Mouse (Mus musculus) left cerebral cortex, postnatal 25 days (tissue): ENCODE measurements around the gene Rpa1. TPM values are rescaled to one million over a fixed set of nuclear protein-coding genes. Genes with fewer than 3 reads are reported as not detected.
"Not testable (repeated sequence)": the region's sequence is repeated elsewhere in the genome, so short reads cannot be mapped to it uniquely, and the experiment has no call there.

Experiments used
- DNase-seq, 2 experiments: peaks; one replicate each; pipeline ENCODE4 v3.0.0; 2022; ENCODE audit warnings: low spot score in 2 of 2, mixed read lengths in 1 of 2
- intact Hi-C: fragments of 180-260 bp; cut with DNase I; formaldehyde crosslinking; loops from one replicate; pipeline ENCODE4 v1.15.1; 2025
- total RNA-seq, 2 experiments: library from RNA; stranded (reverse); gene quantifications; 2 replicates each; pipeline ENCODE4 v1.2.3; 2021

Gene Rpa1
- total RNA-seq, 2 experiments from 2014 or later = 44.2 to 46.9 TPM

- DNase-seq = peak; percentile 69 to 89
- intact Hi-C loops = loop anchor here (1.0 to 10.0 kb wide), 3 partner anchors 98 to 347 kb away; partner anchors contain the start of gene Rtn4rl1
Observed at GRCm38 (mm10) chr11:75291389-75292215, 56.5 kb downstream of the Rpa1 start.

- intact Hi-C loops = loop anchor here (1.0 to 10.0 kb wide), 3 partner anchors 97 to 346 kb away; partner anchors contain the start of gene Rtn4rl1
- peak; percentile 95 to 98 for DNase-seq
Observed at GRCm38 (mm10) chr11:75290566-75291271, 57.4 kb downstream of the Rpa1 start.

GRCm38 (mm10) chr11:75289120-75289519, 59.0 kb downstream of the Rpa1 start:
- no peak for DNase-seq
- intact Hi-C loops = no loop called here

GRCm38 (mm10) chr11:75288517-75288916, 59.6 kb downstream of the Rpa1 start:
- intact Hi-C loops = no loop called here
- DNase-seq = no peak

- intact Hi-C loops = no loop called here
- DNase-seq = no peak
Observed at GRCm38 (mm10) chr11:75287940-75288339, 60.2 kb downstream of the Rpa1 start.

- DNase-seq = no peak
- intact Hi-C loops = no loop called here
Observed at GRCm38 (mm10) chr11:75286868-75287267, 61.3 kb downstream of the Rpa1 start.

GRCm38 (mm10) chr11:75285893-75286467, 62.1 kb downstream of the Rpa1 start:
- DNase-seq = no peak
- intact Hi-C loops = no loop called here

- DNase-seq, intact Hi-C loops: not testable (repeated sequence)
Observed at GRCm38 (mm10) chr11:75283784-75284183, 64.3 kb downstream of the Rpa1 start.

- intact Hi-C loops = no loop called here
- DNase-seq = no peak
Observed at GRCm38 (mm10) chr11:75282496-75283120, 65.5 kb downstream of the Rpa1 start.

GRCm38 (mm10) chr11:75281380-75282256, 66.5 kb downstream of the Rpa1 start:
- DNase-seq = no peak
- intact Hi-C loops = no loop called here

GRCm38 (mm10) chr11:75280435-75281001, 67.6 kb downstream of the Rpa1 start:
- DNase-seq = no peak
- intact Hi-C loops = no loop called here

- DNase-seq = no peak
- intact Hi-C loops = no loop called here
Observed at GRCm38 (mm10) chr11:75280066-75280410, 68.1 kb downstream of the Rpa1 start.

- intact Hi-C loops = no loop called here
- DNase-seq = no peak
Observed at GRCm38 (mm10) chr11:75279342-75280065, 68.6 kb downstream of the Rpa1 start.

GRCm38 (mm10) chr11:75279013-75279341, 69.1 kb downstream of the Rpa1 start:
- intact Hi-C loops = no loop called here

GRCm38 (mm10) chr11:75278115-75278514, 70.0 kb downstream of the Rpa1 start:
- intact Hi-C loops = no loop called here

More at GRCm38 (mm10) chr11:75279013-75279341, 69.1 kb downstream of the Rpa1 start:
- DNase-seq = no peak

GRCm38 (mm10) chr11:75275035-75275434, 73.1 kb downstream of the Rpa1 start:
- intact Hi-C loops = no loop called here
- DNase-seq = no peak

More at GRCm38 (mm10) chr11:75278115-75278514, 70.0 kb downstream of the Rpa1 start:
- DNase-seq = no peak

- intact Hi-C loops = no loop called here
- peak in 1 of 2 experiments; percentile 78 for DNase-seq
Observed at GRCm38 (mm10) chr11:75273466-75273865, 74.7 kb downstream of the Rpa1 start.

- peak in 1 of 2 experiments; percentile 63 for DNase-seq
- intact Hi-C loops = no loop called here
Observed at GRCm38 (mm10) chr11:75270985-75271434, 77.1 kb downstream of the Rpa1 start.
